Mouse (Mus musculus): ENCODE measurements around the gene Grm3.

- no peak for TF ChIP-seq CTCF (IDR thresholded peaks at IDR 0.05; ENCODE audit: low read depth, low read length)
- TF ChIP-seq POLR2A (IDR thresholded peaks at IDR 0.05; ENCODE audit: insufficient read depth, low read length) = no peak
- TF ChIP-seq EP300 (IDR thresholded peaks at IDR 0.05; ENCODE audit: insufficient read depth, low read depth, low read length) = no peak
Measured at GRCm38 (mm10) chr5:9724956-9725600, at the start of gene Grm3.
